ENCODE assay signal across 13 mouse cellular contexts in genomic region chr8:46386553-46386952, GRCm38 (mm10).
A peak's percentile ranks its signal among the peaks of the same experiment; 100 is the strongest.
DNase-seq lines count a peak whose midpoint lies in the region; ATAC-seq and TF ChIP-seq lines count a peak whose summit lies in the region.
"Had no signal": no experiment of that assay in that cellular context is flagged by ENCODE, and none has a peak within 500 bp of the region (broad histone marks: within the 10 kb centered on the region; RNA-seq: fewer than 3 reads in every experiment).

No protein-coding gene starts in this region.

- TF ChIP-seq POLR2A in brain, embryonic 14.5 days (IDR thresholded peaks at IDR 0.05; ENCODE audit: borderline replicate concordance, extremely low read depth, insufficient read depth, insufficient read length, poor library complexity, severe bottlenecking): no peak

- no peaks in the 10 kb centered on the region for H3K4me1 ChIP-seq in forebrain, embryonic 14.5 days (ENCODE audit: control insufficient read depth, insufficient read depth, low read length)
- H3K4me1 ChIP-seq in forebrain, postnatal 0 days (ENCODE audit: insufficient read depth): no peaks in the 10 kb centered on the region
- H3K4me1 ChIP-seq in kidney, embryonic 14.5 days (ENCODE audit: control insufficient read depth, insufficient read depth, low read length): no peaks in the 10 kb centered on the region
- H3K4me1 ChIP-seq in liver, embryonic 14.5 days (replicated peaks; ENCODE audit: control insufficient read depth in 2 of 2, insufficient read depth in 2 of 2, low read length in 1 of 2): peaks cover 0 to 7% of the 10 kb centered on the region in 2 experiments; a peak in 2 of 4 replicates
- H3K4me1 ChIP-seq: limb, embryonic 13.5 days had no signal

- no peak for TF ChIP-seq CTCF in forebrain, postnatal 0 days (IDR thresholded peaks at IDR 0.05; ENCODE audit: low read depth)
- no peak for TF ChIP-seq CTCF in brain, embryonic 14.5 days (IDR thresholded peaks at IDR 0.05; ENCODE audit: borderline replicate concordance, extremely low read depth, insufficient read depth, insufficient read length)
- TF ChIP-seq CTCF in liver, embryonic 14.5 days (IDR thresholded peaks at IDR 0.05; ENCODE audit: low read depth): no peak

- H3K4me3 ChIP-seq in forebrain, embryonic 14.5 days (ENCODE audit: low read depth, low read length): no peak overlapping the region
- no peak overlapping the region for H3K4me3 ChIP-seq in forebrain, postnatal 0 days (ENCODE audit: low read depth, low read length)
- H3K4me3 ChIP-seq in kidney, embryonic 14.5 days (ENCODE audit: low read length): no peak overlapping the region
- no peak overlapping the region for H3K4me3 ChIP-seq in liver, embryonic 14.5 days (ENCODE audit: insufficient read depth in 1 of 2, low read depth in 2 of 2, low read length in 2 of 2)
- H3K4me3 ChIP-seq: limb, embryonic 13.5 days had no signal

- no peak for DNase-seq in forebrain, embryonic 14.5 days (ENCODE audit: low spot score)
- no peak for DNase-seq in forebrain, postnatal 0 days
- peak; percentile 34 for DNase-seq in brain, embryonic 14.5 days (ENCODE audit: low read depth)
- no peak for DNase-seq in liver, embryonic 14.5 days (ENCODE audit: low read depth in 3 of 3, low spot score in 3 of 3)
- DNase-seq in cerebellum, adult 9-11 months: no peak
- DNase-seq in cerebellum, adult 8-10 months: no peak
- no peak for DNase-seq in cerebellum, adult 18-20 months
- DNase-seq: gastrocnemius, postnatal 36 days; heart, postnatal 14 days; spleen, adult 18-20 months; thymus, adult 2 months had no signal

- ATAC-seq in forebrain, embryonic 14.5 days: 0 out of 2 replicates have a peak, but pooled peaks have one; percentile 44
- ATAC-seq in forebrain, postnatal 0 days: no peak
- ATAC-seq in kidney, embryonic 14.5 days (ENCODE audit: low FRiP score, low TSS enrichment): peak; percentile 60; the same call in 1 of the 2 replicates
- peak; percentile 48; the same call in 1 of the 2 replicates for ATAC-seq in liver, embryonic 14.5 days (ENCODE audit: insufficient read depth)

- WGBS in forebrain, embryonic 14.5 days: 87% methylated on average over 4 of the region's 4 CpGs
- 84% methylated on average over 4 of the region's 4 CpGs for WGBS in forebrain, postnatal 0 days
- 81% methylated on average over 4 of the region's 4 CpGs for WGBS in kidney, embryonic 14.5 days
- 64% methylated on average over 4 of the region's 4 CpGs for WGBS in liver, embryonic 14.5 days (ENCODE audit: insufficient replicate concordance)

- H3K27me3 ChIP-seq in forebrain, embryonic 14.5 days (replicated peaks; ENCODE audit: control insufficient read depth, insufficient read depth, low read length): no peaks in the 10 kb centered on the region
- no peaks in the 10 kb centered on the region for H3K27me3 ChIP-seq in forebrain, postnatal 0 days (ENCODE audit: insufficient read depth, low read length)
- H3K27me3 ChIP-seq in kidney, embryonic 14.5 days (ENCODE audit: control insufficient read depth, insufficient read depth, low read length): no peaks in the 10 kb centered on the region
- H3K27me3 ChIP-seq in liver, embryonic 14.5 days (ENCODE audit: control insufficient read depth, insufficient read depth, low read length): no peaks in the 10 kb centered on the region
- H3K27me3 ChIP-seq: limb, embryonic 13.5 days had no signal

- no peaks in the 10 kb centered on the region for H3K36me3 ChIP-seq in forebrain, embryonic 14.5 days (ENCODE audit: control insufficient read depth, insufficient read depth, low read length)
- H3K36me3 ChIP-seq in forebrain, postnatal 0 days (ENCODE audit: insufficient read depth): no peaks in the 10 kb centered on the region
- no peaks in the 10 kb centered on the region for H3K36me3 ChIP-seq in kidney, embryonic 14.5 days (ENCODE audit: control insufficient read depth, insufficient read depth, low read length)
- no peaks in the 10 kb centered on the region for H3K36me3 ChIP-seq in liver, embryonic 14.5 days (replicated peaks; ENCODE audit: control insufficient read depth, insufficient read depth, low read depth)
- H3K36me3 ChIP-seq: limb, embryonic 13.5 days had no signal

- no peak overlapping the region for H3K9ac ChIP-seq in forebrain, embryonic 14.5 days (ENCODE audit: low read length)
- no peak overlapping the region for H3K9ac ChIP-seq in forebrain, postnatal 0 days
- no peak overlapping the region for H3K9ac ChIP-seq in kidney, embryonic 14.5 days (ENCODE audit: low read depth, low read length)
- no peak overlapping the region for H3K9ac ChIP-seq in liver, embryonic 14.5 days (replicated peaks)
- H3K9ac ChIP-seq: limb, embryonic 13.5 days had no signal

- no peak overlapping the region for H3K4me2 ChIP-seq in forebrain, embryonic 14.5 days (ENCODE audit: low read length)
- no peak overlapping the region for H3K4me2 ChIP-seq in forebrain, postnatal 0 days (ENCODE audit: low read depth)
- no peak overlapping the region for H3K4me2 ChIP-seq in kidney, embryonic 14.5 days (replicated peaks; ENCODE audit: low read depth, low read length)
- H3K4me2 ChIP-seq in liver, embryonic 14.5 days (ENCODE audit: low read depth): no peak overlapping the region; the same call in 1 of the 2 replicates
- H3K4me2 ChIP-seq: limb, embryonic 13.5 days had no signal

- no peak overlapping the region for H3K27ac ChIP-seq in forebrain, embryonic 14.5 days (ENCODE audit: low read depth, low read length)
- H3K27ac ChIP-seq in forebrain, postnatal 0 days (ENCODE audit: low read depth, low read length): no peak overlapping the region
- H3K27ac ChIP-seq in kidney, embryonic 14.5 days (ENCODE audit: low read depth, low read length): no peak overlapping the region
- H3K27ac ChIP-seq in liver, embryonic 14.5 days: no peak overlapping the region
- H3K27ac ChIP-seq: limb, embryonic 13.5 days had no signal

- H3K9me3 ChIP-seq in forebrain, embryonic 14.5 days (replicated peaks; ENCODE audit: control insufficient read depth, low read length): no peaks in the 10 kb centered on the region
- H3K9me3 ChIP-seq in forebrain, postnatal 0 days (ENCODE audit: low read length): no peaks in the 10 kb centered on the region
- H3K9me3 ChIP-seq in kidney, embryonic 14.5 days (ENCODE audit: control insufficient read depth, low read length): no peaks in the 10 kb centered on the region
- H3K9me3 ChIP-seq in liver, embryonic 14.5 days (ENCODE audit: control insufficient read depth, low read length): no peaks in the 10 kb centered on the region
- H3K9me3 ChIP-seq: limb, embryonic 13.5 days had no signal

- no peak for TF ChIP-seq EP300 in liver, embryonic 14.5 days (IDR thresholded peaks at IDR 0.05; ENCODE audit: low read depth)
